Mouse (Mus musculus): ENCODE measurements around the gene Nus1.

DNA sequence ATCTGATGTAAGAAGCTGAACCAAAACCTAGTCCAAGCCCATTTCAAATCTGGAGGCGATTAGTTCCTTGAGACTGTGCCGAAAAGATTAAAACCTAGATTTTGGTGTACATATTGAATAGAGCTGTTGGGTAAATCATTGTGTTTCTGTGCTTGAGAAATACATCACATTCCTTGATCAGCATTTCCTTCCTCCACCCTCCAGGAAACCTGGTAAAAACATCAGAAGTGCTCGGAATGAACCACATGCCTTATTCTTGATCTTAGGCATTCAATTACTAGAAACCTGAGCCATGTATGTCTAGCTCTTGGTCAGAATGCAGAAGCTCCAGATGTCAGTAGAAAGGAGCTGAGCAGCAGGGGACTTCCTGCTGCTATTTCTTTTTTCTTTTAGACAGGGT lies 27.9 kb upstream of the Nus1 start:
- TF ChIP-seq POLR2A (IDR thresholded peaks at IDR 0.05; ENCODE audit: low read depth, low read length) (no peak), ETS1 (conservative IDR thresholded peaks at IDR 0.05; ENCODE audit: low read depth, low read length) (no peak), EP300 (IDR thresholded peaks at IDR 0.05; ENCODE audit: low read length) (no peak)
